Mouse (Mus musculus) liver, embryonic 11.5 days (tissue): ENCODE measurements at regions not wholly inside any gene's neighbourhood (a gene's known extent, or its start where the extent isn't known, plus 50 kb on each side); places are given as distances from the start of the nearest gene placed in this dataset.

Experiments
- ATAC-seq: fragments of 200-750 bp; cut with Nextera tagmentation; replicated peaks from 2 replicates; pipeline ENCODE4 v1.8.0; 2017; ENCODE audit warnings: moderate number of reproducible peaks, mild to moderate bottlenecking, moderate TSS enrichment, moderate library complexity; ENCODE audit not compliant: low FRiP score
- DNase-seq: peaks from one replicate; pipeline ENCODE4 v3.0.0-alpha.2; 2017; ENCODE audit warnings: low spot score
- H3K27ac ChIP-seq: fragments of 300-500 bp; sonication (generic); 2 replicates; pipeline ENCODE4 v1.5.1; 2014; ENCODE audit warnings: mild to moderate bottlenecking, low read depth, low read length, control low read depth
- H3K27me3 ChIP-seq: fragments of 300-500 bp; sonication (generic); replicated peaks from 2 replicates; pipeline ENCODE4 v1.6.1; 2014; ENCODE audit warnings: low read length, mixed read lengths; ENCODE audit not compliant: control insufficient read depth, insufficient read depth
- H3K36me3 ChIP-seq: fragments of 300-500 bp; sonication (generic); 2 replicates; pipeline ENCODE4 v1.6.1; 2014; ENCODE audit warnings: mild to moderate bottlenecking, low read length, moderate library complexity, mixed read lengths; ENCODE audit not compliant: control insufficient read depth, insufficient read depth
- H3K4me1 ChIP-seq: fragments of 300-500 bp; sonication (generic); replicated peaks from 2 replicates; pipeline ENCODE4 v1.6.1; 2014; ENCODE audit warnings: low read length, mixed read lengths; ENCODE audit not compliant: control insufficient read depth, insufficient read depth
- H3K4me2 ChIP-seq: fragments of 300-500 bp; sonication (generic); 2 replicates; pipeline ENCODE4 v1.6.1; 2014; ENCODE audit warnings: mild to moderate bottlenecking, control low read depth, moderate library complexity
- H3K4me3 ChIP-seq: fragments of 300-500 bp; sonication (generic); 2 replicates; pipeline ENCODE4 v1.5.1; 2014; ENCODE audit warnings: low read depth, low read length, control low read depth
- H3K9ac ChIP-seq: fragments of 300-500 bp; sonication (generic); 2 replicates; pipeline ENCODE4 v1.6.1; 2014; ENCODE audit warnings: low read depth, low read length, control low read depth
- H3K9me3 ChIP-seq: fragments of 300-500 bp; sonication (generic); 2 replicates; pipeline ENCODE4 v1.6.1; 2016; ENCODE audit warnings: low read length, inconsistent platforms, mixed read lengths; ENCODE audit not compliant: control insufficient read depth
- WGBS: fragments of 180-500 bp; shearing (Covaris S2); extraction: QIAGEN DNeasy Blood & Tissue Kit; methylation state at CpG from one replicate; pipeline ENCODE4 v1.1.7; 2014; 5-methylcytosine and 5-hydroxymethylcytosine counted together

DNA sequence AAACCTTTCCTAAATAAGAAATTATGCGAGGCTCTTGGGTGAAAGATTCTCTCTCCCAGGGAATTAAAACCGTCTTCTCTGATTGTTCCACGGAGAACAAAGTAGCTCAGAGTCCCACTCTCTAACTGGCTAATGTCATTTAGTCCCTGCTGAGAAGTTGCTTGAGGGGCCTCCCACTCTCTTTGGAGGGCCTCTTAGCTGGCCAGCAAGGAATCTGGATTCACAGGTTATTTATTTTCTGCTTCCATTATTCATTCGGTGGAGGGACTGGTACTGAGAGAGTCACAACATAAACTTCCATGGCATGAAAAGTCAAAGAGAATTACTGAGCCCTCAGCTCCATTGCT, 210.8 kb downstream of the Mex3b start:
- WGBS: 59% methylated on average over 4 of the region's 4 CpGs
- Histone ChIP-seq H3K4me1 (peaks cover 20% of the 10 kb centered on the region), H3K4me2 (no peak overlapping the region), H3K4me3 (no peak overlapping the region), H3K9ac (no peak overlapping the region), H3K27me3 (no peaks in the 10 kb centered on the region), H3K27ac (no peak overlapping the region; the same call in 1 of the 2 replicates), H3K9me3 (no peaks in the 10 kb centered on the region), H3K36me3 (no peaks in the 10 kb centered on the region)
- ATAC-seq (no peak), DNase-seq (no peak)

GRCm38 (mm10) chr7:83078695-83079094, 211.6 kb downstream of the Mex3b start:
- Histone ChIP-seq H3K27ac (no peak overlapping the region), H3K4me3 (no peak overlapping the region), H3K36me3 (no peaks in the 10 kb centered on the region), H3K9ac (no peak overlapping the region), H3K27me3 (no peaks in the 10 kb centered on the region), H3K4me1 (peaks cover 20% of the 10 kb centered on the region), H3K4me2 (no peak overlapping the region), H3K9me3 (no peaks in the 10 kb centered on the region)
- ATAC-seq: no peak
- WGBS: 73% methylated on average over 4 of the region's 4 CpGs
- no peak for DNase-seq

DNA sequence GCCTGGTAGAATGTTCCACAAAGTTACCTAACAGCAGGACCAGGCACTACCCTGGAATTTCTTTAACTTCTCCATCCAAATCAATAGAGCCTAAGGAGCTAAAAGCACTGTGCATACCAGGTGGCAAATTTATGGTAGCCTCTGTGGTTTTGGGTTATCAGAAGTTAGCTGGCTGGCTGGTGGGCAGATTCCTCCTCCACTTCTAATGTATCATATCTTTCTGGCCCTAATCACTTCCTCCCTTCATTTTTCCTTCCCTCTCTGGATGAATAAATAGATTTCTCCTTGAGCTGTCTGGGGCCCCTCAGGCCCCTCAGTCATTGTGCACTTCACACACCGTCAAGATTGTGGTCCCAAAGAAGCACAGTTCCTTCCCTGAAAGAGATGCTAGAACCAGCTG, 212.7 kb downstream of the Mex3b start:
- Histone ChIP-seq H3K36me3 (no peaks in the 10 kb centered on the region), H3K9me3 (no peaks in the 10 kb centered on the region), H3K4me1 (peaks cover 17% of the 10 kb centered on the region), H3K4me2 (no peak overlapping the region), H3K27ac (no peak overlapping the region), H3K27me3 (no peaks in the 10 kb centered on the region), H3K4me3 (no peak overlapping the region), H3K9ac (no peak overlapping the region)
- ATAC-seq: no peak; the same call in 1 of the 2 replicates
- 18% methylated on average over 1 of the region's 1 CpGs for WGBS
- no peak for DNase-seq

DNA sequence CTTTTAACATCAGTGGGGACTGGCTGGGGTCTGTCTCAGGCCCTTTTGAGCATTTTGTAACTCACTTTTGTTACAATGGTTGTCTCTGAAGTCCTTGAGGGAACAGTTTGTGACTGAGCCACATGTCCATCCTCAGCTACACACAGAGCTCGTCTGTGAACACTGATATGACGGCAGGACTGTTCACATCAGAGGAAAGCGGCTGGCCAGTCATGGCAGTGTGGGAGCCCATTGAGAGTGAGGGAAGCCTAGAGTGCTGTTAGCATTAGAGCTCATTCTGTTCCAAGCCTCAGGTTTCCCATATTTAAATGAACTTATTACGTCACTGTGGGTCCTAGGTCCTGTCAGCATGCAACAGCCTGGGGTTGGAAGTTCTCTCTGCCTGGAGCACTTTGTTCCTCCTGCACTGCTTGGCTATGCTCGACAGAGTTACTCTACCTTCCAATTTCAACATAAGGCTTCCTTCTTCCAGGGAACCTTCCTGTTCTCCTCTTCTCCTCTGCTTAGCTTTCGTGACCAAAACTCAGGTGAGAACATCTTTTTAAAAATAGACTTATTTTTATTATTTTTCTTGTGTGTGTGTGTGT, 217.5 kb downstream of the Mex3b start:
- 61% methylated on average over 6 of the region's 6 CpGs for WGBS
- H3K9ac ChIP-seq: no peak overlapping the region

GRCm38 (mm10) chr7:83085547-83086158, 218.5 kb downstream of the Mex3b start:
- Histone ChIP-seq H3K36me3 (no peaks in the 10 kb centered on the region), H3K9me3 (no peaks in the 10 kb centered on the region), H3K9ac (no peak overlapping the region), H3K4me1 (no peaks in the 10 kb centered on the region), H3K4me3 (no peak overlapping the region), H3K27me3 (no peaks in the 10 kb centered on the region), H3K4me2 (no peak overlapping the region), H3K27ac (no peak overlapping the region)
- 62% methylated on average over 4 of the region's 4 CpGs for WGBS
- ATAC-seq: no peak
- DNase-seq: no peak

More for the DNA sequence above, 217.5 kb downstream of the Mex3b start:
- H3K4me1 ChIP-seq: peaks cover 3% of the 10 kb centered on the region; the same call in 1 of the 2 replicates
- no peak overlapping the region for H3K4me2 ChIP-seq
- H3K4me3 ChIP-seq: no peak overlapping the region
- H3K27me3 ChIP-seq: no peaks in the 10 kb centered on the region
- H3K27ac ChIP-seq: no peak overlapping the region
- H3K9me3 ChIP-seq: no peaks in the 10 kb centered on the region
- DNase-seq: no peak
- ATAC-seq: no peak
- no peaks in the 10 kb centered on the region for H3K36me3 ChIP-seq

GRCm38 (mm10) chr7:83087408-83087807, 220.3 kb downstream of the Mex3b start:
- H3K4me1 ChIP-seq: no peaks in the 10 kb centered on the region
- no peak for ATAC-seq
- H3K9ac ChIP-seq: no peak overlapping the region
- no peaks in the 10 kb centered on the region for H3K9me3 ChIP-seq
- H3K36me3 ChIP-seq: no peaks in the 10 kb centered on the region
- H3K27ac ChIP-seq: no peak overlapping the region
- no peak overlapping the region for H3K4me3 ChIP-seq
- H3K4me2 ChIP-seq: no peak overlapping the region
- H3K27me3 ChIP-seq: no peaks in the 10 kb centered on the region
- WGBS: 70% methylated on average over 4 of the region's 4 CpGs
- no peak for DNase-seq

DNA sequence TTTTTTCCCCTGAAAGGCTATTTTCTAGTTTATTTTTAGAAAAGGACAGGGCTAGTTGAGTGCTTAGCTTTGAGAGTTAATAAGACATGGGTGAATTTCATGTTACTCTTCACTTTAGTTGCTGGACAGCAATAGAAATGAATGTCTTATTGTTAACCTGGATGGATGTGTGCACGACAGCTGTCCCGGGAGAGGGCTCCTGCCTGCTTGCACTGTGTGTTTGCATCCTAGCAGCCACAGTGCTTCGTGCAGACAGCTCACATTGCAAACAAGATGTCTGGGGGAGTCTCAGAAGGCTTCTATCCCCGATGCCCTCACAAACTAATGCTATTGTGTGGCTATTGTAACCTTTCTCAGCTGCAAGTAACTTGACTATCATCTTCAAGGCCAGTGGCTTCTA, 221.0 kb downstream of the Mex3b start:
- H3K4me3 ChIP-seq: no peak overlapping the region
- no peak overlapping the region for H3K9ac ChIP-seq
- DNase-seq: no peak
- no peaks in the 10 kb centered on the region for H3K36me3 ChIP-seq
- no peaks in the 10 kb centered on the region for H3K4me1 ChIP-seq
- 60% methylated on average over 4 of the region's 4 CpGs for WGBS
- no peaks in the 10 kb centered on the region for H3K9me3 ChIP-seq
- no peak overlapping the region for H3K4me2 ChIP-seq
- H3K27me3 ChIP-seq: no peaks in the 10 kb centered on the region
- ATAC-seq: no peak
- no peak overlapping the region for H3K27ac ChIP-seq

GRCm38 (mm10) chr7:83089330-83089982, 222.3 kb downstream of the Mex3b start:
- no peak for ATAC-seq
- Histone ChIP-seq H3K36me3 (no peaks in the 10 kb centered on the region), H3K27ac (no peak overlapping the region), H3K4me3 (no peak overlapping the region), H3K9me3 (no peaks in the 10 kb centered on the region), H3K4me2 (no peak overlapping the region), H3K4me1 (no peaks in the 10 kb centered on the region), H3K9ac (no peak overlapping the region), H3K27me3 (no peaks in the 10 kb centered on the region)
- 46% methylated on average over 8 of the region's 8 CpGs for WGBS
- no peak for DNase-seq

- ATAC-seq (no peak), DNase-seq (no peak)
- Histone ChIP-seq H3K36me3 (no peaks in the 10 kb centered on the region), H3K27me3 (no peaks in the 10 kb centered on the region), H3K4me1 (no peaks in the 10 kb centered on the region), H3K27ac (no peak overlapping the region), H3K4me3 (no peak overlapping the region), H3K4me2 (no peak overlapping the region), H3K9me3 (no peaks in the 10 kb centered on the region), H3K9ac (no peak overlapping the region)
- WGBS: 34% methylated on average over 8 of the region's 8 CpGs
Measured at GRCm38 (mm10) chr7:83093923-83094355, 226.8 kb downstream of the Mex3b start.
